Mouse (Mus musculus) kidney, embryonic 16.5 days (tissue): ENCODE data around the gene Adcy4. TPM values are rescaled to one million over a fixed set of nuclear protein-coding genes. Genes with fewer than 3 reads are reported as not detected.

Experiments used
- ATAC-seq: fragments of 200-750 bp; cut with Nextera tagmentation; 2 replicates; pipeline ENCODE4 v1.8.0; 2017; ENCODE audit warnings: moderate TSS enrichment; ENCODE audit not compliant: low FRiP score, low TSS enrichment
- H3K27ac ChIP-seq: fragments of 300-500 bp; sonication (generic); 2 replicates; pipeline ENCODE4 v1.5.1; 2014; ENCODE audit warnings: low read length
- H3K27me3 ChIP-seq: fragments of 300-500 bp; sonication (generic); 2 replicates; pipeline ENCODE4 v1.6.1; 2014; ENCODE audit warnings: low read length, control low read depth, mixed read lengths; ENCODE audit not compliant: insufficient read depth
- H3K36me3 ChIP-seq: fragments of 300-500 bp; sonication (generic); 2 replicates; pipeline ENCODE4 v1.6.1; 2014; ENCODE audit warnings: low read length, control low read depth, mixed read lengths; ENCODE audit not compliant: insufficient read depth
- H3K4me1 ChIP-seq: fragments of 300-500 bp; sonication (generic); 2 replicates; pipeline ENCODE4 v1.6.1; 2014; ENCODE audit warnings: low read length, control low read depth, mixed read lengths; ENCODE audit not compliant: insufficient read depth
- H3K4me2 ChIP-seq: fragments of 300-500 bp; sonication (generic); replicated peaks from 2 replicates; pipeline ENCODE4 v1.6.1; 2014; ENCODE audit warnings: low read depth, low read length
- H3K4me3 ChIP-seq: fragments of 300-500 bp; sonication (generic); 2 replicates; pipeline ENCODE4 v1.5.1; 2014; ENCODE audit warnings: mild to moderate bottlenecking, low read length
- H3K9ac ChIP-seq: fragments of 300-500 bp; sonication (generic); replicated peaks from 2 replicates; pipeline ENCODE4 v1.6.1; 2014; ENCODE audit warnings: low read length
- H3K9me3 ChIP-seq: fragments of 300-500 bp; sonication (generic); 2 replicates; pipeline ENCODE4 v1.6.1; 2016; ENCODE audit warnings: low read length, control low read depth
- WGBS: fragments of 180-500 bp; shearing (Covaris S2); extraction: QIAGEN DNeasy Blood & Tissue Kit; methylation state at CpG from one replicate; pipeline ENCODE4 v1.1.7; 2014; 5-methylcytosine and 5-hydroxymethylcytosine counted together
- polyA plus RNA-seq: library from polyadenylated mRNA; unstranded; fragments of >200 nt; fragmentation: Nextera tagmentation; extraction: Ambion mirVana; gene quantifications from 2 replicates; pipeline ENCODE4 v1.2.1, GENCODE M21; 2015

Gene Adcy4
- polyA plus RNA-seq, 1 experiment from 2014 or later, result 19.7 TPM

DNA sequence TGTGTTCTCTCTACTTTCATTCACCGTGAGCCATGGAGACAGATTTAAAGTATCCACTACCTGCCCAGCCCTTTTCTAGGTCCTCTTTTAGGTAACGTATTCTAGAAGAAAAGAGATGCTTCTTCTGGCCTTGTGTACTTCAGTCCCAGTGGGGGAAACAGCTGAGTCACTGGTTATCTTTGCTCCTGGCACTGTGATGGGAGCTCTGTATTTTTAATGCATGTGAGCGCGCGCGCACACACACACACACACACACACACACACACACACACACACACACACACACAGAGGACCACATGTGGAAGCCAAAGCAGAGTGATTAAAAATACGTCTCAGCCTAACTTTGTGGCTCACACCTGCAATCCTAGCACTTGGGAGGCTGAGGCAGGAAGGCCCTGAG is 60.5 kb downstream of the Adcy4 start:
- no peak for ATAC-seq
- no peaks in the 10 kb centered on the region for H3K27me3 ChIP-seq
- H3K4me3 ChIP-seq, result no peak overlapping the region
- no peak overlapping the region for H3K9ac ChIP-seq
- 92% methylated on average over 7 of the region's 7 CpGs for WGBS
- H3K9me3 ChIP-seq, result no peaks in the 10 kb centered on the region
- H3K4me2 ChIP-seq, result no peak overlapping the region
- H3K36me3 ChIP-seq, result peaks cover 13% of the 10 kb centered on the region; the same call in 1 of the 2 replicates
- H3K27ac ChIP-seq, result no peak overlapping the region
- peaks cover 10% of the 10 kb centered on the region for H3K4me1 ChIP-seq

- peaks cover 10% of the 10 kb centered on the region for H3K4me1 ChIP-seq
- 48% methylated on average over 8 of the region's 8 CpGs for WGBS
- no peak overlapping the region for H3K27ac ChIP-seq
- no peak for ATAC-seq
- no peaks in the 10 kb centered on the region for H3K9me3 ChIP-seq
- H3K27me3 ChIP-seq, result no peaks in the 10 kb centered on the region
- peak overlapping the region; percentile 58 for H3K4me2 ChIP-seq
- peak overlapping the region; percentile 82 for H3K4me3 ChIP-seq
- peak overlapping the region; percentile 84; the same call in 1 of the 2 replicates for H3K9ac ChIP-seq
- H3K36me3 ChIP-seq, result peaks cover 17% of the 10 kb centered on the region; the same call in 1 of the 2 replicates
Measured at GRCm38 (mm10) chr14:55722438-55722945, 61.4 kb downstream of the Adcy4 start.

DNA sequence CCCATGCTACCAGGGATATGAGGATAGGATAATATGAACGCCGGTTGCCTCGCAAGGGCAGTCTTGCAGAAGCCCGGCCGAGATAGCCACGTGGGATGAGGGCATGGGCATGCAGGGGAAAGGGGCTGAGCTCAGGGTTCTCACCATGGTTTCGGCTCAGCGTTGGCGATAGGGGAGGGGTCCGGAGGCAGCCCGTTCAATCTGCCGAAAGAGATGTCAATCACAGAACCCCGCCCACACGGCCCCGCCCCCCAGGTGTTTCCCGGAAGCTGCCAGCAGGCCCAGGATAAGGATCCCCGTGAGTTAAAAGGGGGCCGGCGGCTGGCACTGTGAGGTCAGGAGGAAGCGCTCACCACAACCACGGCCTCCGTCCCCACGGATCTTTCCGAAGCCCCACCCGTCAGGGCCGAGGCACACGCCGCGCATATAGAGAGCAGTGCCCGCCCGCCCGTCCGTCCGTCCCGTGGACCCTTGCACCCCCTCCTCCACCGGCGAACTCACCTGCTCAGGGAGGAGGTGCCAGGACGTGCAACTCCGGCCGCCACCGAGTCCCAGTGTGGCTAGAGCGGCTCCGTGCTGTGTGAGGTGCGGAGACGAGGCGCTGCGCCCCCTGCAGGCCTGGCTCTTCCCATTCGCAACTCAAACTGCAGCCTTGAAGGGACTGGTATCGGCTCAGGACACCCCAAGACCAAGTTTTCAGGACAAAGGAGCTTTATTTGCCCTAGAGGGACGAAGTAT is 62.0 kb downstream of the Adcy4 start, which contains the start of gene Rabggta:
Gene Rabggta, minus strand, starts transcription at position 564 of the 738 bp plus-strand sequence.
- Histone ChIP-seq H3K4me2 (peak within 1 kb of the TSS; percentile 58), H3K4me1 (peaks cover 10% of the 10 kb centered on the region), H3K36me3 (peaks cover 17% of the 10 kb centered on the region; the same call in 1 of the 2 replicates), H3K27me3 (no peaks in the 10 kb centered on the region), H3K4me3 (peak within 1 kb of the TSS; percentile 82), H3K27ac (peak within 1 kb of the TSS; percentile 92), H3K9ac (peak within 1 kb of the TSS; percentile 84), H3K9me3 (no peaks in the 10 kb centered on the region)
- WGBS, result under 1% methylated on average over 50 of the region's 50 CpGs
- peak; percentile 97 for ATAC-seq

GRCm38 (mm10) chr14:55721076-55721475 is 62.8 kb downstream of the Adcy4 start:
- peak overlapping the region; percentile 58 for H3K4me2 ChIP-seq
- 76% methylated on average over 6 of the region's 6 CpGs for WGBS
- H3K4me1 ChIP-seq, result peaks cover 10% of the 10 kb centered on the region
- no peaks in the 10 kb centered on the region for H3K27me3 ChIP-seq
- peak overlapping the region; percentile 92 for H3K27ac ChIP-seq
- peak overlapping the region; percentile 82 for H3K4me3 ChIP-seq
- peak; percentile 24; the same call in 1 of the 2 replicates for ATAC-seq
- no peaks in the 10 kb centered on the region for H3K9me3 ChIP-seq
- H3K36me3 ChIP-seq, result peaks cover 17% of the 10 kb centered on the region; the same call in 1 of the 2 replicates
- H3K9ac ChIP-seq, result peak overlapping the region; percentile 84; the same call in 1 of the 2 replicates

DNA sequence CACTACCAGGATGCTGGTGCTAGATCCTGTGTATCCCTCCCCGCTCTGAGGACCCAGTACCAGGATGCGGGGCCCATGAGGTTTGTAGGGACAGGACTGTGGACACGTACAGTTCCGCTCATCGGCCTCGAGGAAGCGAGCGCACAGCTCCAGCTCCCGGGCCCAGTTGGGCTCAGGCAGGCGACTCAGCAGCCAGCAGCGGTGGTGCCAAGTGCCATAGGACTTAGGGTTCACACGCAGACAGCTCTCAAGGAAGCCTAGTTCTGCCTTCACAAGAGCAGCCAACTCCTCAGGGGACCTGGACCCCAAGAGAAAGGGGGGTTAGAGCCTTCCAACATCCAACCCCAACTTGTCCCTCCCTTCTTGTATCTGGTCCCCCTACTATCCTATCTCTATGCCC is 63.2 kb downstream of the Adcy4 start:
- H3K27me3 ChIP-seq, result no peaks in the 10 kb centered on the region
- peaks cover 10% of the 10 kb centered on the region for H3K4me1 ChIP-seq
- no peak for ATAC-seq
- H3K9me3 ChIP-seq, result no peaks in the 10 kb centered on the region
- peak overlapping the region; percentile 39; the same call in 1 of the 2 replicates for H3K27ac ChIP-seq
- H3K4me3 ChIP-seq, result no peak overlapping the region
- WGBS, result 92% methylated on average over 12 of the region's 12 CpGs
- H3K4me2 ChIP-seq, result peak overlapping the region; percentile 58; the same call in 1 of the 2 replicates
- H3K9ac ChIP-seq, result peak overlapping the region; percentile 84; the same call in 1 of the 2 replicates
- H3K36me3 ChIP-seq, result peaks cover 17% of the 10 kb centered on the region; the same call in 1 of the 2 replicates

GRCm38 (mm10) chr14:55719737-55720136 is 64.2 kb downstream of the Adcy4 start:
- Histone ChIP-seq H3K4me3 (no peak overlapping the region), H3K27ac (no peak overlapping the region), H3K4me1 (peaks cover 10% of the 10 kb centered on the region), H3K27me3 (no peaks in the 10 kb centered on the region), H3K36me3 (peaks cover 17% of the 10 kb centered on the region; the same call in 1 of the 2 replicates), H3K4me2 (no peak overlapping the region), H3K9ac (no peak overlapping the region), H3K9me3 (no peaks in the 10 kb centered on the region)
- 92% methylated on average over 6 of the region's 6 CpGs for WGBS
- no peak for ATAC-seq

Other genes starting within 250 kb of the Adcy4 start
- gene Pck2, start 243.8 kb downstream of the Adcy4 start, polyA plus RNA-seq, result 64.2 and 66.0 TPM in 2 replicates
- gene Dcaf11, start 224.1 kb downstream of the Adcy4 start, polyA plus RNA-seq, result 117 TPM in 2 replicates
- gene A730061H03Rik, start 223.7 kb downstream of the Adcy4 start, polyA plus RNA-seq, result 1.2 and 1.6 TPM in 2 replicates
- 4.5 and 4.6 TPM in 2 replicates for gene Fitm1, start 208.5 kb downstream of the Adcy4 start, polyA plus RNA-seq
- 156 and 168 TPM in 2 replicates for gene Psme1, start 206.0 kb downstream of the Adcy4 start, polyA plus RNA-seq
- gene Emc9, start 198.8 kb downstream of the Adcy4 start, polyA plus RNA-seq, result 9.3 and 9.5 TPM in 2 replicates
- gene Psme2, start 193.0 kb downstream of the Adcy4 start, polyA plus RNA-seq, result 207 and 226 TPM in 2 replicates
- 21.3 and 26.2 TPM in 2 replicates for gene Rnf31, start 192.4 kb downstream of the Adcy4 start, polyA plus RNA-seq
- 16.8 and 17.7 TPM in 2 replicates for gene Irf9, start 180.5 kb downstream of the Adcy4 start, polyA plus RNA-seq
- 23.0 and 24.2 TPM in 2 replicates for gene Rec8, start 166.1 kb downstream of the Adcy4 start, polyA plus RNA-seq
- gene Ipo4, start 148.1 kb downstream of the Adcy4 start, polyA plus RNA-seq, result 120 and 130 TPM in 2 replicates
- gene Gm49378, start 146.2 kb downstream of the Adcy4 start, polyA plus RNA-seq, result 1.5 and 1.6 TPM in 2 replicates
- 137 and 139 TPM in 2 replicates for gene Tm9sf1, start 140.3 kb downstream of the Adcy4 start, polyA plus RNA-seq
- 1.1 and 1.3 TPM in 2 replicates for gene Tssk4, start 133.9 kb downstream of the Adcy4 start, polyA plus RNA-seq
- 59.8 and 61.0 TPM in 2 replicates for gene Mdp1, start 123.6 kb downstream of the Adcy4 start, polyA plus RNA-seq
- gene Gmpr2, start 112.2 kb downstream of the Adcy4 start, polyA plus RNA-seq, result 74.1 and 74.2 TPM in 2 replicates
- 514 and 521 TPM in 2 replicates for gene Nedd8, start 112.0 kb downstream of the Adcy4 start, polyA plus RNA-seq
- gene Tinf2, start 102.3 kb downstream of the Adcy4 start, polyA plus RNA-seq, result 43.9 and 44.5 TPM in 2 replicates
- gene Tgm1, start 70.2 kb downstream of the Adcy4 start, polyA plus RNA-seq, result 2.9 and 3.0 TPM in 2 replicates
- 43.3 and 46.2 TPM in 2 replicates for gene Rabggta, start 61.8 kb downstream of the Adcy4 start, polyA plus RNA-seq
- 112 and 119 TPM in 2 replicates for gene Dhrs1, start 38.4 kb downstream of the Adcy4 start, polyA plus RNA-seq
- gene Nop9, start 38.4 kb downstream of the Adcy4 start, polyA plus RNA-seq, result 40.6 and 41.9 TPM in 2 replicates
- 21.1 and 21.3 TPM in 2 replicates for gene Cideb, start 25.6 kb downstream of the Adcy4 start, polyA plus RNA-seq
- gene Ltb4r2, start 22.7 kb downstream of the Adcy4 start, polyA plus RNA-seq, result 0.41 and 0.45 TPM in 2 replicates
- 0.54 and 0.92 TPM in 2 replicates for gene Ltb4r1, start 18.1 kb downstream of the Adcy4 start, polyA plus RNA-seq
- gene Ripk3, start 4.8 kb upstream of the Adcy4 start, polyA plus RNA-seq, result 39.3 and 43.4 TPM in 2 replicates
- gene Nfatc4, start 39.0 kb upstream of the Adcy4 start, polyA plus RNA-seq, result 38.2 and 38.7 TPM in 2 replicates
- 22.5 and 25.1 TPM in 2 replicates for gene Nynrin, start 69.9 kb upstream of the Adcy4 start, polyA plus RNA-seq
- gene Cbln3, start 100.3 kb upstream of the Adcy4 start, polyA plus RNA-seq, result 0.42 and 0.74 TPM in 2 replicates
- gene Khnyn, start 100.9 kb upstream of the Adcy4 start, polyA plus RNA-seq, result 18.7 and 19.3 TPM in 2 replicates
- gene Sdr39u1, start 116.2 kb upstream of the Adcy4 start, polyA plus RNA-seq, result 71.1 and 75.8 TPM in 2 replicates
- 2.0 and 2.3 TPM in 2 replicates for gene Cma1, start 160.6 kb upstream of the Adcy4 start, polyA plus RNA-seq
- not detected in 2 replicates for gene Cma2, start 166.9 kb upstream of the Adcy4 start, polyA plus RNA-seq
- gene Mcpt1, start 233.9 kb upstream of the Adcy4 start, polyA plus RNA-seq, result not detected in 2 replicates
- gene Mcpt9, start 246.4 kb upstream of the Adcy4 start, polyA plus RNA-seq, result not detected in 2 replicates